Mouse (Mus musculus): ENCODE data around the gene Olfr770.
"Not testable (repeated sequence)": the region's sequence is repeated elsewhere in the genome, so short reads cannot be mapped to it uniquely, and the experiment has no call there.

The Olfr770 gene

GRCm38 (mm10) chr10:129138898-129139297, at the start of gene Olfr770:
Olfr770 (minus strand) TSS chr10:129138998.
- DNase-seq (ENCODE audit: low spot score): no peak

GRCm38 (mm10) chr10:129187319-129187718, 48.5 kb upstream of the Olfr770 start, which contains the start of gene Olfr773:
Olfr773 (minus strand) TSS chr10:129187419.
- not testable (repeated sequence) for DNase-seq (ENCODE audit: low spot score)

GRCm38 (mm10) chr10:129177821-129178220, 39.0 kb upstream of the Olfr770 start, which contains the start of gene Olfr772:
Olfr772 (minus strand) TSS chr10:129177921.
- not testable (repeated sequence) for DNase-seq (ENCODE audit: low spot score)

- no peak for DNase-seq (ENCODE audit: low spot score)
These were observed 25.9 kb upstream of the Olfr770 start, which contains the start of gene Olfr771 for GRCm38 (mm10) chr10:129164651-129165050. Olfr771 (minus strand) TSS chr10:129164751.

GRCm38 (mm10) chr10:129117761-129118160, 21.0 kb downstream of the Olfr770 start, which contains the start of gene Olfr769:
Olfr769 (minus strand) TSS chr10:129117861.
- no peak for DNase-seq (ENCODE audit: low spot score)

- no peak for DNase-seq (ENCODE audit: low spot score)
These were observed 23.7 kb downstream of the Olfr770 start for GRCm38 (mm10) chr10:129115146-129115545.

GRCm38 (mm10) chr10:129101231-129101630, 37.6 kb downstream of the Olfr770 start:
- DNase-seq (ENCODE audit: low spot score): no peak

GRCm38 (mm10) chr10:129099275-129099674, 39.5 kb downstream of the Olfr770 start, which contains the start of gene Olfr768:
Olfr768 (minus strand) TSS chr10:129099375.
- DNase-seq (ENCODE audit: low spot score): no peak

GRCm38 (mm10) chr10:129082810-129083209, 56.0 kb downstream of the Olfr770 start, which contains the start of gene Olfr767:
Olfr767 (minus strand) TSS chr10:129082910.
- not testable (repeated sequence) for DNase-seq (ENCODE audit: low spot score)

All from urinary bladder, postnatal 10 days (tissue).